Mouse (Mus musculus): ENCODE results near the gene Gm8212. TPM values are rescaled to one million over a fixed set of nuclear protein-coding genes. Genes with fewer than 3 reads are reported as not detected.
"Not testable (repeated sequence)": the region's sequence is repeated elsewhere in the genome, so short reads cannot be mapped to it uniquely, and the experiment has no call there.

Gm8212 gene
- polyA plus RNA-seq (2015; fragmentation: Nextera tagmentation; extraction: Ambion mirVana), result not detected in 2 replicates

DNA sequence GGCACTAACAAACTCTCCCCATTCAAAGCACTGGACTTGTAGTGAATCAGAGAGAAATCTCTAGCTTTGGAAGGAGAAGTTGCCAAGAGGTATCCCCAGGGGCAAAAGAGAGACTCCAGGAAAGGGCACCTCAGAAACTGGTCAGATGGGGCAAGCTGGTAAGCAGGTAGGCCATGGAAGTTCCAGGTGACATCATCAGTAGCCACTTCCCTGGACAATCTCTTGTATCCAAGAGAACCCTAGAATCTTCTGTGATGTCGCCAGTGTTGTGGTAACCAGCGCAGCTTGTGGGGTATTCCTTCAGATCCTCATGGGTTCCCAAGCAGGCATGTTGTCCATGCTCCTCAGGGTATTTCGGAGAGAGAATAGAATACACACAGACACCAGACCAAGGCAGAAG lies at the start of gene Gm8212:
Gene Gm8212, plus strand, starts transcription at position 301 of the 400 bp plus-strand sequence.
- H3K9ac ChIP-seq (replicated peaks); H3K27ac ChIP-seq (replicated peaks); H3K4me3 ChIP-seq (replicated peaks); H3K4me2 ChIP-seq; ATAC-seq (ENCODE audit: low FRiP score); H3K9me3 ChIP-seq (replicated peaks); H3K27me3 ChIP-seq (replicated peaks); H3K36me3 ChIP-seq; H3K4me1 ChIP-seq: not testable (repeated sequence)
- 98% methylated on average over 2 of the region's 3 CpGs for WGBS

DNA sequence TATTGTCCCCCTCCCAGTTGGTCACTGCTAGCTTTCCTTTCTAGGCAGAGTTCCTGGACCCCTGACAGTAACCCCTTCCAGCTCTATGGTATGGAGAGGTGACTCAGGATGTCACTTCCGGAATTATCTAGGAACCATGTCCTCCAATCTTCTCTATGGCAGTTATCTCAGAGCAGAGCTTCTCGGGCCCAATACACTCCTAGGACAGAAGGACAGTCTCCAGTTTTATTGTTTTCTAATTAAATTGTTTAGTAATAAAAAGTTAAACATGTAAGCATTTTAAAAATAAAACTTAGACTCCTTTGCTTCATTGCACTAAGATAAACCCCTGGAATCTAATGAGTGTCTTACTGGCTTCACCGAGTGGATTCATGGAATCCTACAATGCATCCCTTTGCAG lies 15.7 kb downstream of the Gm8212 start, which contains the start of gene 4930503E14Rik:
Gene 4930503E14Rik, minus strand, starts transcription at position 101 of the 400 bp plus-strand sequence.
- ATAC-seq (ENCODE audit: low FRiP score); H3K4me2 ChIP-seq; H3K4me3 ChIP-seq (replicated peaks); H3K9ac ChIP-seq (replicated peaks); H3K4me1 ChIP-seq; H3K9me3 ChIP-seq (replicated peaks); H3K27ac ChIP-seq (replicated peaks); H3K27me3 ChIP-seq (replicated peaks); H3K36me3 ChIP-seq: not testable (repeated sequence)
- 96% methylated on average over 3 of the region's 3 CpGs for WGBS

DNA sequence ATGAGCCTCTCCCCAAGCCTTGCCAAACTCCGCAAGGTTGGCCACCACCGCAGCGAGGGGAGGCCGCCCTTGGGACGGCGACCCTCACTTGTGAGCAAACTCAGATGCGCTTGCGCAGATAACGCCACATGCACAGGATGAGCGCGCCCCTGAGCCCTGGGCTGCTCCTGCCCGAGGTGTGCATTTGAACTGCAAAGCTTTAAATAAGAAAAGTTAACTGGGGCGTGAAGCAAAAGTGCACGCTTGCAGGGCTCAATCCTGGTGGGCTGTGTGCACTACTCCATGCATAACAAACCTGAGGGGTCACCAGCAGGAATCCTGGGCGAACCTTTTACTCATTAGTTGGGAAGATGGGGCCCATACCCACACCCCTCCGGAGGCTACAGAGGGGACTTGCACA lies 50.6 kb downstream of the Gm8212 start:
- ATAC-seq (ENCODE audit: low FRiP score), result no peak
- WGBS, result 93% methylated on average over 16 of the region's 16 CpGs

More for the DNA sequence above, 50.6 kb downstream of the Gm8212 start:
- no peak overlapping the region for H3K4me2 ChIP-seq
- no peak overlapping the region for H3K27ac ChIP-seq (replicated peaks)
- no peaks in the 10 kb centered on the region for H3K36me3 ChIP-seq
- no peaks in the 10 kb centered on the region for H3K9me3 ChIP-seq (replicated peaks)
- no peak overlapping the region for H3K9ac ChIP-seq (replicated peaks)
- H3K4me3 ChIP-seq (replicated peaks), result no peak overlapping the region
- no peaks in the 10 kb centered on the region for H3K27me3 ChIP-seq (replicated peaks)
- no peaks in the 10 kb centered on the region for H3K4me1 ChIP-seq

Other genes with a start within 250 kb of the Gm8212 start
- gene Ang5, start 240.6 kb upstream of the Gm8212 start, polyA plus RNA-seq (2015; fragmentation: Nextera tagmentation; extraction: Ambion mirVana), result not detected in 2 replicates
- gene Ang6, start 195.4 kb upstream of the Gm8212 start, polyA plus RNA-seq (2015; fragmentation: Nextera tagmentation; extraction: Ambion mirVana), result not detected in 2 replicates
- gene Ear2, start 95.0 kb upstream of the Gm8212 start, polyA plus RNA-seq (2015; fragmentation: Nextera tagmentation; extraction: Ambion mirVana), result 0.22 and 0.27 TPM in 2 replicates
- gene Gm3327, start 73.8 kb upstream of the Gm8212 start, polyA plus RNA-seq (2015; fragmentation: Nextera tagmentation; extraction: Ambion mirVana), result not detected in 2 replicates
- not detected in 2 replicates for gene 4930503E14Rik, start 15.6 kb downstream of the Gm8212 start, polyA plus RNA-seq (2015; fragmentation: Nextera tagmentation; extraction: Ambion mirVana)
- not detected in 2 replicates for gene Gm8220, start 87.9 kb downstream of the Gm8212 start, polyA plus RNA-seq (2015; fragmentation: Nextera tagmentation; extraction: Ambion mirVana)
- not detected in 2 replicates for gene Gm5930, start 140.9 kb downstream of the Gm8212 start, polyA plus RNA-seq (2015; fragmentation: Nextera tagmentation; extraction: Ambion mirVana)
- not detected in 2 replicates for gene Gm8229, start 167.7 kb downstream of the Gm8212 start, polyA plus RNA-seq (2015; fragmentation: Nextera tagmentation; extraction: Ambion mirVana)
- not detected in 2 replicates for gene Gm3371, start 213.0 kb downstream of the Gm8212 start, polyA plus RNA-seq (2015; fragmentation: Nextera tagmentation; extraction: Ambion mirVana)
- not detected in 2 replicates for gene Gm8232, start 236.0 kb downstream of the Gm8212 start, polyA plus RNA-seq (2015; fragmentation: Nextera tagmentation; extraction: Ambion mirVana)

All from neural tube, embryonic 15.5 days (tissue).